Mouse (Mus musculus) cortical plate, adult 2 months (tissue): ENCODE measurements around the gene Sftpd.

Source experiments
- CTCF ChIP-seq: fragments of 200-500 bp; IDR thresholded peaks from 2 replicates; pipeline ENCODE4 v1.5.1; 2011; ENCODE audit warnings: mild to moderate bottlenecking, control low read depth, low read length; ENCODE audit not compliant: insufficient read depth; ENCODE audit errors: extremely low read depth
- POLR2A ChIP-seq: fragments of 200-500 bp; IDR thresholded peaks from 2 replicates; pipeline ENCODE4 v1.6.1; 2011; ENCODE audit warnings: mild to moderate bottlenecking, low read length, control low read depth; ENCODE audit not compliant: insufficient read depth; ENCODE audit errors: extremely low read depth

DNA sequence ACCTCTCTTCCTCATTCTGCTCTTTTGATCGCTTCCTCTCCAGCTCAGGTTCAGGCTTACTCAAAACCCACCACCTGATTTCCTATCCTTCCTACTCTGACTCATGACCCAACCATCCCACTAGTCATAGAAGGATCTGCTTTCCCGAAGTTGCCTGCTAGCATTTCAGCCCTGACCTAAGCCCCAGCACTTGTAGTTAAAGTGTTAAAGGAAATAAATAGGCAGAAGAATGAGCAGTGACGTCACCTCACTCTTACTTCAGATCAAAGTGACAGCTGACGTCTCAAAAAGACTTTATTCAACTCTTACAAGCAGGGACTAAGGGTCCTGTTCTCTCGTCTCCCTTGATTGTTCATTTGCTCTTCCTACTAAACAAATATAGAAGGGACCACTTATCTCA lies 17.7 kb downstream of the Sftpd start:
- no peak for TF ChIP-seq POLR2A
- TF ChIP-seq CTCF = no peak
